Mouse (Mus musculus): Measurements from ENCODE around the gene Tnip1.

DNA sequence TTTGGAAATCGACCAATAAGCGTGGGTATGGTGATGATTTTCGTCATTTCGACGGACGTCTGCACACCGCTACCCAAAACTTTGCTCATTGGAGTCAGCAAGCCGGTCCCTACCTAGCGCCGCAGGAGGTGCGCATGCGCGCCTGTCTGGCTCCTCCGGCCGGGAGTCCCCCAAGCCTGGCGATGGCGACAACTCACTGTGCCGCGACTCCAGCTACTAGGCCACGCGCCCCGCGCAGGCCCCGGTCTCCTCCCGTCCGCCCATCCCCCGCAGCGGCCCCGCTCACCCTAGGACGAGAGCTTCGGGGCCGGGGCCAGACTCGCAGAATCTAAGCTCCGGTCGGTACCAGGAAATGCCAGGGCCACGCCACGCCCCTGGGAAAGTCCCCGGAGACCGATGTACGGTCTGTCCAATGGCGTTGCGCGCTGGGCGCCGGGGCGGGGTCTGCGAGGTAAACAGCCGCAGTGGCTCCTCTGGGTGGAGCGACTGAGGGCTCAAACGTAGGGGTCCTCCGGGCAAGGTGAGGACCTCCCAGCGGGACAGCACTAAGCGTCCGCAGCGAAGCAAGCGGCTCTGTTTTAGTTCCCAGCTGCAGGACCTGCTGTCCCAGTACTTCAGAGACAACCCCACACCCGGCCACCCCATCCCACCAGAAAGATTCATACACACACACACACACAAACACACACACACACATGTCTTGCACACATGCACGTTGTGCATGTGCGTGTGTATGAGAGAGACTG is 6.8 kb downstream of the Tnip1 start:
- TF ChIP-seq CTCF (IDR thresholded peaks at IDR 0.05; ENCODE audit: borderline replicate concordance, extremely low read depth, insufficient read depth, insufficient read length) (no peak), POLR2A (IDR thresholded peaks at IDR 0.05; ENCODE audit: borderline replicate concordance, extremely low read depth, insufficient read depth, insufficient read length, poor library complexity, severe bottlenecking) (0 out of 2 replicates have a peak, but pooled peaks have one; percentile 18)

Measured in brain, embryonic 14.5 days (tissue).